Mouse (Mus musculus) gonadal fat pad, adult 2 months (tissue): ENCODE measurements around the gene Faf2. TPM values are rescaled to one million over a fixed set of nuclear protein-coding genes. Genes with fewer than 3 reads are reported as not detected.

ENCODE experiments used
- DNase-seq: peaks from one replicate; pipeline ENCODE4 v3.0.0-alpha.2; 2012; ENCODE audit warnings: low read depth
- polyA plus RNA-seq: library from polyadenylated mRNA; depleted of rRNA; stranded (reverse); fragments of >200 nt; gene quantifications from 2 replicates; pipeline ENCODE4 v1.2.3, GENCODE M21; 2012

The Faf2 gene
- polyA plus RNA-seq, 1 experiment: 32.7 TPM

GRCm38 (mm10) chr13:54680184-54680853 is 58.7 kb downstream of the Faf2 start:
- no peak for DNase-seq

GRCm38 (mm10) chr13:54681291-54681690 is 59.7 kb downstream of the Faf2 start:
- no peak for DNase-seq

- no peak for DNase-seq
Measured at GRCm38 (mm10) chr13:54683301-54683700, 61.7 kb downstream of the Faf2 start.

- DNase-seq: no peak
Measured at GRCm38 (mm10) chr13:54684140-54684896, 62.7 kb downstream of the Faf2 start.

- no peak for DNase-seq
Measured at GRCm38 (mm10) chr13:54685174-54685573, 63.6 kb downstream of the Faf2 start.

GRCm38 (mm10) chr13:54686139-54687053 is 64.8 kb downstream of the Faf2 start:
- no peak for DNase-seq

- DNase-seq: no peak
Measured at GRCm38 (mm10) chr13:54687096-54687495, 65.5 kb downstream of the Faf2 start.

- DNase-seq: peak; percentile 72
Measured at GRCm38 (mm10) chr13:54687575-54688424, 66.2 kb downstream of the Faf2 start.

- DNase-seq: no peak
Measured at GRCm38 (mm10) chr13:54690151-54690740, 68.7 kb downstream of the Faf2 start.

GRCm38 (mm10) chr13:54691737-54692136 is 70.2 kb downstream of the Faf2 start:
- DNase-seq: no peak

- DNase-seq: no peak
Measured at GRCm38 (mm10) chr13:54692711-54693557, 71.3 kb downstream of the Faf2 start.

- peak; percentile 75 for DNase-seq
Measured at GRCm38 (mm10) chr13:54693558-54694347, 72.2 kb downstream of the Faf2 start, which contains the start of gene Rnf44. Rnf44 (minus strand) TSS chr13:54693907.

GRCm38 (mm10) chr13:54694348-54695060 is 72.9 kb downstream of the Faf2 start:
- no peak for DNase-seq

- no peak for DNase-seq
Measured at GRCm38 (mm10) chr13:54695479-54696230, 74.1 kb downstream of the Faf2 start.

GRCm38 (mm10) chr13:54701243-54701642 is 79.7 kb downstream of the Faf2 start, which contains the start of gene Cdhr2:
Cdhr2 (plus strand) TSS chr13:54701461.
- no peak for DNase-seq

GRCm38 (mm10) chr13:54702507-54702906 is 80.9 kb downstream of the Faf2 start:
- no peak for DNase-seq

- no peak for DNase-seq
Measured at GRCm38 (mm10) chr13:54704890-54705289, 83.3 kb downstream of the Faf2 start.
